Mouse (Mus musculus) midbrain, embryonic 11.5 days (tissue): ENCODE results near the gene Gm3045. TPM values are rescaled to one million over a fixed set of nuclear protein-coding genes. Genes with fewer than 3 reads are reported as not detected.

Source experiments
- ATAC-seq: fragments of 200-750 bp; cut with Nextera tagmentation; 2 replicates; pipeline ENCODE4 v1.8.0; 2017; ENCODE audit warnings: moderate TSS enrichment, moderate library complexity; ENCODE audit not compliant: low FRiP score
- DNase-seq: peaks from one replicate; pipeline ENCODE4 v3.0.0; 2015; ENCODE audit warnings: low spot score; ENCODE audit errors: missing footprints
- H3K27ac ChIP-seq: fragments of 300-500 bp; sonication (generic); 2 replicates; pipeline ENCODE4 v1.5.1; 2014; ENCODE audit warnings: low read depth, low read length
- H3K27me3 ChIP-seq: fragments of 300-500 bp; sonication (generic); 2 replicates; pipeline ENCODE4 v1.6.1; 2014; ENCODE audit warnings: mild to moderate bottlenecking, low read length, moderate library complexity, mixed read lengths; ENCODE audit not compliant: control insufficient read depth, insufficient read depth
- H3K36me3 ChIP-seq: fragments of 300-500 bp; sonication (generic); 2 replicates; pipeline ENCODE4 v1.6.1; 2014; ENCODE audit warnings: mild to moderate bottlenecking, low read length, moderate library complexity, mixed read lengths; ENCODE audit not compliant: control insufficient read depth, insufficient read depth
- H3K4me1 ChIP-seq: fragments of 300-500 bp; sonication (generic); 2 replicates; pipeline ENCODE4 v1.6.1; 2014; ENCODE audit warnings: low read length; ENCODE audit not compliant: control insufficient read depth, insufficient read depth
- H3K4me2 ChIP-seq: fragments of 300-500 bp; sonication (generic); 2 replicates; pipeline ENCODE4 v1.6.1; 2014; ENCODE audit warnings: mild to moderate bottlenecking, moderate library complexity
- H3K4me3 ChIP-seq: fragments of 300-500 bp; sonication (generic); 2 replicates; pipeline ENCODE4 v1.5.1; 2014; ENCODE audit warnings: low read depth, low read length
- H3K9ac ChIP-seq: fragments of 300-500 bp; sonication (generic); 2 replicates; pipeline ENCODE4 v1.6.1; 2014; ENCODE audit warnings: low read length
- H3K9me3 ChIP-seq: fragments of 300-500 bp; sonication (generic); 2 replicates; pipeline ENCODE4 v1.6.1; 2016; ENCODE audit warnings: low read length; ENCODE audit not compliant: control insufficient read depth
- WGBS: fragments of 180-500 bp; shearing (Covaris S2); extraction: QIAGEN DNeasy Blood & Tissue Kit; methylation state at CpG from one replicate; pipeline ENCODE4 v1.1.7; 2014; 5-methylcytosine and 5-hydroxymethylcytosine counted together
- polyA plus RNA-seq: library from polyadenylated mRNA; unstranded; fragments of >200 nt; fragmentation: Nextera tagmentation; extraction: Ambion mirVana; gene quantifications from 2 replicates; pipeline ENCODE4 v1.2.1, GENCODE M21; 2014

Gene Gm3045
- polyA plus RNA-seq, 1 experiment from 2014 or later: not detected

GRCm38 (mm10) chr13:56433466-56433865 is 7.1 kb downstream of the Gm3045 start:
- WGBS: 14% methylated on average over 10 of the region's 10 CpGs
- Histone ChIP-seq H3K4me2 (no peak overlapping the region), H3K9me3 (no peaks in the 10 kb centered on the region), H3K4me3 (no peak overlapping the region), H3K36me3 (no peaks in the 10 kb centered on the region), H3K9ac (no peak overlapping the region), H3K27ac (no peak overlapping the region), H3K27me3 (peaks cover 18% of the 10 kb centered on the region), H3K4me1 (peaks cover 7% of the 10 kb centered on the region; the same call in 1 of the 2 replicates)
- peak; percentile 100 for DNase-seq
- ATAC-seq: peak; percentile 45; the same call in 1 of the 2 replicates

GRCm38 (mm10) chr13:56434311-56434751 is 7.9 kb downstream of the Gm3045 start:
- Histone ChIP-seq H3K27me3 (peaks cover 27% of the 10 kb centered on the region), H3K9ac (no peak overlapping the region), H3K36me3 (no peaks in the 10 kb centered on the region), H3K27ac (no peak overlapping the region), H3K4me2 (no peak overlapping the region), H3K4me3 (no peak overlapping the region), H3K9me3 (no peaks in the 10 kb centered on the region), H3K4me1 (peaks cover 7% of the 10 kb centered on the region; the same call in 1 of the 2 replicates)
- WGBS: 81% methylated on average over 9 of the region's 9 CpGs
- no peak for ATAC-seq
- no peak for DNase-seq

GRCm38 (mm10) chr13:56435615-56436287 is 9.4 kb downstream of the Gm3045 start:
- Histone ChIP-seq H3K27ac (no peak overlapping the region), H3K36me3 (no peaks in the 10 kb centered on the region), H3K4me1 (peaks cover 7% of the 10 kb centered on the region; the same call in 1 of the 2 replicates), H3K9me3 (no peaks in the 10 kb centered on the region), H3K4me2 (no peak overlapping the region), H3K4me3 (no peak overlapping the region), H3K9ac (no peak overlapping the region), H3K27me3 (peaks cover 38% of the 10 kb centered on the region)
- DNase-seq: no peak
- WGBS: 64% methylated on average over 10 of the region's 10 CpGs
- ATAC-seq: no peak

GRCm38 (mm10) chr13:56438211-56439075 is 12.0 kb downstream of the Gm3045 start, which contains the start of gene Slc25a48:
Gene Slc25a48 (plus strand): TSS chr13:56438355.
- no peak within 1 kb of the TSS for H3K27ac ChIP-seq
- ATAC-seq (no peak), DNase-seq (peak; percentile 91)
- H3K9me3 ChIP-seq: no peaks in the 10 kb centered on the region
- H3K4me2 ChIP-seq: peak within 1 kb of the TSS; percentile 44
- H3K27me3 ChIP-seq: peaks cover 38% of the 10 kb centered on the region
- H3K36me3 ChIP-seq: no peaks in the 10 kb centered on the region
- H3K4me1 ChIP-seq: peaks cover 7% of the 10 kb centered on the region; the same call in 1 of the 2 replicates
- H3K9ac ChIP-seq: no peak within 1 kb of the TSS
- H3K4me3 ChIP-seq: peak within 1 kb of the TSS; percentile 25
- WGBS: 5% methylated on average over 51 of the region's 51 CpGs

- Histone ChIP-seq H3K4me3 (no peak overlapping the region), H3K36me3 (no peaks in the 10 kb centered on the region), H3K9ac (no peak overlapping the region), H3K4me2 (no peak overlapping the region), H3K4me1 (no peaks in the 10 kb centered on the region), H3K27ac (no peak overlapping the region), H3K9me3 (no peaks in the 10 kb centered on the region), H3K27me3 (peaks cover 20% of the 10 kb centered on the region)
- DNase-seq (no peak), ATAC-seq (no peak)
- 88% methylated on average over 7 of the region's 7 CpGs for WGBS
Observed at GRCm38 (mm10) chr13:56443411-56443810, 17.0 kb downstream of the Gm3045 start.

- Histone ChIP-seq H3K4me3 (no peak overlapping the region), H3K27me3 (peaks cover 13% of the 10 kb centered on the region), H3K27ac (no peak overlapping the region), H3K4me1 (no peaks in the 10 kb centered on the region), H3K9me3 (no peaks in the 10 kb centered on the region), H3K36me3 (no peaks in the 10 kb centered on the region), H3K4me2 (no peak overlapping the region), H3K9ac (no peak overlapping the region)
- ATAC-seq (no peak), DNase-seq (no peak)
- 87% methylated on average over 3 of the region's 3 CpGs for WGBS
Observed at GRCm38 (mm10) chr13:56444112-56444511, 17.7 kb downstream of the Gm3045 start.

GRCm38 (mm10) chr13:56444996-56445395 is 18.6 kb downstream of the Gm3045 start:
- no peak for ATAC-seq
- no peak overlapping the region for H3K4me3 ChIP-seq
- H3K4me1 ChIP-seq: no peaks in the 10 kb centered on the region
- DNase-seq: no peak
- no peak overlapping the region for H3K4me2 ChIP-seq
- H3K36me3 ChIP-seq: no peaks in the 10 kb centered on the region
- H3K9me3 ChIP-seq: no peaks in the 10 kb centered on the region
- 89% methylated on average over 6 of the region's 6 CpGs for WGBS
- no peak overlapping the region for H3K27ac ChIP-seq
- H3K9ac ChIP-seq: no peak overlapping the region
- peaks cover 5% of the 10 kb centered on the region for H3K27me3 ChIP-seq

- H3K4me1 ChIP-seq: no peaks in the 10 kb centered on the region
- H3K36me3 ChIP-seq: no peaks in the 10 kb centered on the region
- no peak overlapping the region for H3K4me3 ChIP-seq
- H3K9ac ChIP-seq: no peak overlapping the region
- WGBS: 86% methylated on average over 10 of the region's 10 CpGs
- ATAC-seq: no peak
- no peak for DNase-seq
- no peak overlapping the region for H3K27ac ChIP-seq
- H3K4me2 ChIP-seq: no peak overlapping the region
- no peaks in the 10 kb centered on the region for H3K27me3 ChIP-seq
- no peaks in the 10 kb centered on the region for H3K9me3 ChIP-seq
Observed at GRCm38 (mm10) chr13:56449239-56450030, 23.0 kb downstream of the Gm3045 start.
